Mouse (Mus musculus): ENCODE measurements at regions not wholly inside any gene's neighbourhood (a gene's known extent, or its start where the extent isn't known, plus 50 kb on each side); places are given as distances from the start of the nearest gene placed in this dataset.

DNA sequence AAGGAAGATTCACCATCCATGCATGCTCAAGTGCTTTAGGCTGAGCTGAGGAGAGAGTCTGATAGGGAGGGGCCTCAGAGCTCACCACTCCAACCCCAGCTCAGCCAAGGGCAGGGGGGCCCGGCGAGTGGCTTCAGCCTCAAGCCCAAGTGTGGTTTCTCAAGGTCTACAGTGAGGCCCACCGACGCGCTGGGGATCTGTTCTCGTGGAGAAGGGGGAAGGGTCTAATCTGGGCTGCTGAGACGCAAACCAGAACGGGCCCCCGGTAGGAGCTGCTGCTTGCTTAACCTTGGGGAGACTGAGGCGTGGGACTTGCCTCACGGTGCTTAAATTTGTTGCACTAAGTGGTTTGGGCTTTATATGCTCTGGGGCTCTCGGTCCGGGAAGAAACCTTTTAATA lies 70.9 kb downstream of the Asb1 start:
- Histone ChIP-seq H3K9me3 (no peaks in the 10 kb centered on the region), H3K4me2 (no peak overlapping the region), H3K36me3 (replicated peaks) (no peaks in the 10 kb centered on the region), H3K9ac (no peak overlapping the region), H3K4me3 (no peak overlapping the region), H3K27me3 (replicated peaks) (no peaks in the 10 kb centered on the region), H3K4me1 (peaks cover 1% of the 10 kb centered on the region; the same call in 1 of the 2 replicates), H3K27ac (no peak overlapping the region)
- WGBS, result 66% methylated on average over 13 of the region's 13 CpGs
- no peak for ATAC-seq (replicated peaks)

DNA sequence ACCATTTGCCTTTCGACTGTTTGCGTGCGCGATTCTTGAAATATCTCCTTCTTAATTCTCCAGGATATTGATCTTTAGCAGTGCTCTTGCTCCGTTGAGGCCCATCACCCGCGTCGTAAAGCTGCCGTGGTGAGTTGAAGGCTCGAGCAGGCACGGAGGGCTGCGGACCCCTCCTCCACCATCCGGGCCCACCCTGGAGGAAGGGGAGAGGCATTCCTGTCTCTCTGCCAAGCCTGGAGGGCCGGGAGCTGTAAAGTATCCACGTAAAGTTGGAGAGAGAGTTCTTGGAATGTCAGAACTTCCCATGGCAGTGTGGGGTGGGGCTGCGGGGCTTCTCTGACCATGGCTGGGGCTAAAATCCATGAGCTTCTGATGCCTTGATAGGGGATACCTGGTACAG lies 71.3 kb downstream of the Asb1 start:
- H3K9me3 ChIP-seq, result no peaks in the 10 kb centered on the region
- H3K27me3 ChIP-seq (replicated peaks), result no peaks in the 10 kb centered on the region
- H3K9ac ChIP-seq, result no peak overlapping the region
- no peak overlapping the region for H3K27ac ChIP-seq
- no peak overlapping the region for H3K4me3 ChIP-seq
- no peak for ATAC-seq (replicated peaks)
- 70% methylated on average over 16 of the region's 16 CpGs for whole genome bisulfite sequencing
- no peak overlapping the region for H3K4me2 ChIP-seq
- no peaks in the 10 kb centered on the region for H3K4me1 ChIP-seq
- no peaks in the 10 kb centered on the region for H3K36me3 ChIP-seq (replicated peaks)

DNA sequence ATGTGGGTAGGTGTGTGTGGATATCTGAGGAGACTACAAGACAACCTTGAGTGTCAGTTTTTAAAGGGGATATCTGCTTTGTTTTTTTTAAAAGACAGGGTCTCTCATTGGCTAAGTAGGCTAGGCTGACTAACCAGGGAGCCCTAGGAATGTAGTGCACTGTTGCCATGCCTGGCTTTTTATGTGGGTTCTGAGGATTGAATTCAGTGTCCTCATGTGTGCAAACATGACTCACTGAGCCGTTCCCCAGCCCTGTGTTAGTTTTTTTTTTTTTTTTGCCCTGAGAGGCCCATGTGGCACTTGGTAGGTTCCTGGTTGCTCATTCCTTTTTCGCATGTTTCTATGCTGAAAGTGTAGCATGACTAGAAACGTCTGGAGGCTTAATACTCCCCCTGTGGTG lies 72.6 kb downstream of the Asb1 start:
- no peak overlapping the region for H3K9ac ChIP-seq
- H3K4me2 ChIP-seq, result no peak overlapping the region
- H3K9me3 ChIP-seq, result no peaks in the 10 kb centered on the region
- H3K36me3 ChIP-seq (replicated peaks), result no peaks in the 10 kb centered on the region
- no peaks in the 10 kb centered on the region for H3K27me3 ChIP-seq (replicated peaks)
- no peak for ATAC-seq (replicated peaks)
- H3K27ac ChIP-seq, result no peak overlapping the region
- 64% methylated on average over 3 of the region's 3 CpGs for WGBS
- H3K4me3 ChIP-seq, result no peak overlapping the region
- no peaks in the 10 kb centered on the region for H3K4me1 ChIP-seq

DNA sequence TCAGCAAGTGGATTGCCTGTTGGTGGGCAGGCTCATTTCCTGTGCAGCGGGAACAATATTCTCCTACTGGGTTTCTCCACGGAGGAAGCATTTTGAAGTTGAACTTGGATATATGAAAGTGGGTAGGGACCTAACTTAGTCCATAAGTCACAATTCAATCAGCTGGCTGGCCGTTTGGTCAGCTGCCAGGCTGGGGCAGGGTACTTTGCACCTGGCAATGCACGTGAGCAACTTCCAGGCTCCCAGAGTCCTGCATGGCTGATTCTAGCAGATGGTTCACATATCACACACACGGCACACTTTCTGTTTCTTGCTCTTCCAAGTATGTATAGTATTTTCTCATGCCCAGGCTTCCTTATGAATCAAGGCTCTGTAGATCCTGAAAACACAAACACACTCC lies 75.1 kb downstream of the Asb1 start:
- Histone ChIP-seq H3K4me3 (no peak overlapping the region), H3K36me3 (replicated peaks) (no peaks in the 10 kb centered on the region), H3K27me3 (replicated peaks) (no peaks in the 10 kb centered on the region), H3K4me1 (no peaks in the 10 kb centered on the region), H3K4me2 (no peak overlapping the region), H3K27ac (no peak overlapping the region), H3K9me3 (no peaks in the 10 kb centered on the region), H3K9ac (no peak overlapping the region)
- 84% methylated on average over 5 of the region's 5 CpGs for WGBS
- ATAC-seq (replicated peaks), result no peak

DNA sequence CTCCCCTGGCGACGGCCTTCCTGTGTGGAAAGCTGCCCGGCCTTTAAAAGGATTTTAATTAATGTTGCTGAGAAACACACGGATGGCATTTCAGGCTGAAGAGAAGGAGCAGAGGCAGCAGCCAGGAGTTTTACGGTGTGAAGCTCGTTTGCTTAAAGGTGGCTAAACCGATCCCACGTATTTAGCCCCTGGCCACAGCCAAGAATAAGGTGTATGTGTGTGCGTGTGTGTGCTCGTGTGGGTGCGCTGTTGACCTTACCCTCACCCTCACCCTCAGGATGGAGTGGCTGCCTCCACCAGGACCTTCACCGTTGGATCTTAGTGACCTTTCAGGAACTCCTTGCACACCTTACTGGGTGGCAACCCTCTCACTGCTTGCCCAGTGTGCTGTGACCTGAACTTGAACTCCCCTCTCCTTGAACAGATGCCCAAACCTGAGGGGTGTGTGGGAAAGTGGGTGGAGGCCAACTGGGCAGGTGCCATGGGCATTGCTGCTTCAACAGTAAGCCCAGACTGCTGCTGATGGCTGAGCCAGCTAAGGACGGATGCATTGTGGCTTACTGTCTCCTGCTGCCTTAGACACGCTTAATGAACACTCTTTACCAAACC lies 78.3 kb downstream of the Asb1 start:
- Histone ChIP-seq H3K9ac (no peak overlapping the region), H3K4me1 (no peaks in the 10 kb centered on the region), H3K4me3 (no peak overlapping the region), H3K36me3 (replicated peaks) (no peaks in the 10 kb centered on the region), H3K4me2 (no peak overlapping the region), H3K27ac (no peak overlapping the region), H3K27me3 (replicated peaks) (no peaks in the 10 kb centered on the region), H3K9me3 (no peaks in the 10 kb centered on the region)
- no peak for ATAC-seq (replicated peaks)
- WGBS, result 80% methylated on average over 14 of the region's 14 CpGs

DNA sequence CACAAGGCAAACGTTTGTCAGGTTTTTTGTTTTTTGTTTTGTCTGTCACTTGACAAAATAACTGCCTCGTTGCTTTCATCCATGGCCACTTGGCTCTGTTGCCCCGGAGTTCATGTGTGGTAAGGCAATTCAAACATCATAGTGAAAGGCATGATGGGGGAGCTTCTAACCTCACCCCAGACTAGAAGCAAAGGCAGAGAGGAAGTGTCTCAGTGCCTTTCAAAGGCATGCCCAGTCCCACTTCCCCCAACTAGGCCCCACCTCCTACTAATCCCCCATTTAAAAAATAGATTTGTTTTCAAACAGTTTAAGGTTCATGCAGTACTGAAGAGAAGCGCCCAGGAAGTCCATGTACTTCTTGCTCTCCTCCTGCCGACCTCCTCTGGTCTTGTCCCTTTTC lies 80.8 kb downstream of the Asb1 start:
- Histone ChIP-seq H3K27ac (no peak overlapping the region), H3K27me3 (replicated peaks) (no peaks in the 10 kb centered on the region), H3K4me2 (no peak overlapping the region), H3K9me3 (no peaks in the 10 kb centered on the region), H3K36me3 (replicated peaks) (no peaks in the 10 kb centered on the region), H3K4me1 (0 out of 2 replicates have a peak, but pooled peaks cover 5% of the 10 kb centered on the region), H3K9ac (no peak overlapping the region), H3K4me3 (no peak overlapping the region)
- no peak for ATAC-seq (replicated peaks)
- 78% methylated on average over 5 of the region's 5 CpGs for WGBS

DNA sequence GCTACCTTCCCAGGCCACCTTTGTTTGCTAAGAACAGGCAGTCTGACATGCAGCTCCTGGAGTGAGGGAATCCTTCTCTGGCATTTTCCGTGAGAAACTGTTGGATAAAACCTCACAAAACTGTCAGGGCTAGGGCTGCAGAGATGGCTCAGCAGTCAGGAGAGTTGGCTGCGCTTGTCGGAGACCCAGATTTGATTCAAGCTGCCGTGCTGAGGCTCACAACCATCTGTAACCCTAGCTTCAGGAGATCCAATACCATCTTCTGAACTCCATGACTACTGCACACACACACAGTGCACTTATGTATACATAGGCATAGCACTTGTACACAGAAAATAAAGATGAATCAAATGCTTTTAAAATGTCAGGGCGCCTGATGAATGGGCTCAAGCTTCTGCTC lies 82.5 kb downstream of the Asb1 start:
- 89% methylated on average over 5 of the region's 5 CpGs for WGBS
- Histone ChIP-seq H3K9ac (no peak overlapping the region), H3K4me2 (no peak overlapping the region), H3K27ac (no peak overlapping the region), H3K4me3 (no peak overlapping the region), H3K27me3 (replicated peaks) (no peaks in the 10 kb centered on the region), H3K36me3 (replicated peaks) (no peaks in the 10 kb centered on the region), H3K4me1 (0 out of 2 replicates have a peak, but pooled peaks cover 5% of the 10 kb centered on the region), H3K9me3 (no peaks in the 10 kb centered on the region)
- ATAC-seq (replicated peaks), result no peak

DNA sequence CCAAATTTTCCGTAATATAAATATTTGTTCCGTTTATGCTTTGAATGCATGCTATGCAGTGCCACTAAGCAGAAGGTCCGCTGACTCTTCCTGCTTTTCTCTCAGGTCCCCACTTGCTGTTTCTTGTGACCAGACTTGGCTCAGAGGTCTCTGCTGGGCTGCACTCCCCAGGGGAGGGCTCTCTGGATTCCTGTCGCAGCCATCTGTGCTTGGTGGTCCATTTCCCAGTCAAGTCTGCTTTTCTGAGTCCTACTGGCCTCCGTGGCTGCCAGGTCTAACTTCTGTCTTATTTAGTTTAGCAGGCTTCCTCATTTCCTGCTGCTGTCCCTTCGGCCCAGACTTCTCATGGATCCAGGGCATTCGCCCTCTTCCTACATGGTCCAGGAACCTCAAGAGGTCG lies 83.7 kb downstream of the Asb1 start:
- Histone ChIP-seq H3K9ac (no peak overlapping the region), H3K27me3 (replicated peaks) (no peaks in the 10 kb centered on the region), H3K4me1 (0 out of 2 replicates have a peak, but pooled peaks cover 5% of the 10 kb centered on the region), H3K9me3 (no peaks in the 10 kb centered on the region), H3K27ac (no peak overlapping the region), H3K36me3 (replicated peaks) (no peaks in the 10 kb centered on the region), H3K4me3 (no peak overlapping the region), H3K4me2 (no peak overlapping the region)
- no peak for ATAC-seq (replicated peaks)
- WGBS, result 72% methylated on average over 8 of the region's 8 CpGs

DNA sequence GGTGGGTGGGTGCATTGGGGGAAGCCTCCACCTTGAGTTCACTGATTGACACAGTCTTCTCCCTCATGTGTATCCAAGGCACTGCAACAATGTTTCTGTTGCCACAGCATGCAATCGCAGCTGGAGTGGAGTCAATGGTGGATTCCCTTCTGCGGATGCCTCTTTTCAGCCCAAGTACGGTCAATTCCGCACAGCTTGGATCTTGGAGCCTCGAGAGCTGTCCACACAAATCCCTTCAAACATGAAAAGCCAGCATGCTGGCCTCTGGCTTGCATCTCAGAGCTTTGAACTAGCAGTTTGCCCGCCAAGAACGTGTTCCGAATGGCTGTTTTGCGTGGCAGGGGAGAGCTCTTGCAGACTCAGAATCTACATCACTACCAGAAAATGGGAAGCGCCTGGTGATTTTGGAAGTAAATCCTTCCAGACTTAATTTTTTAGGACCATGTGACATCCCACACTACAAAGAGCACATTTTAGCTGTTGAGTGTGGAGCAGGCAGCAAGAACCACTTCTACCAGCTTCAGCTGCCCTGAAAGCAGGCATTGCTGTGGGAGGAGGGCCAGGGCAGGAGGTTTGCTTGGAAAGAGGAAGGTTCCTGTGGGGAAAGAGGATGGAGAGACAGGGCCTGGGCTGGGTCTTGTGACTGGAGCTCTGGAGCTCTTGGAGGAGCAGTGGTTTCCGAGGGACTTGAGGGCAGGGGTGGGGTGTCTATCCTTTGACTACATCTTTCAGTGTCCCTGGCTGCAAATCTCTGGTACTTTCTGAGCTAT lies 84.4 kb downstream of the Asb1 start:
- Histone ChIP-seq H3K27me3 (replicated peaks) (no peaks in the 10 kb centered on the region), H3K27ac (no peak overlapping the region), H3K36me3 (replicated peaks) (no peaks in the 10 kb centered on the region), H3K4me2 (no peak overlapping the region), H3K4me3 (no peak overlapping the region), H3K9ac (no peak overlapping the region), H3K4me1 (0 out of 2 replicates have a peak, but pooled peaks cover 5% of the 10 kb centered on the region), H3K9me3 (no peaks in the 10 kb centered on the region)
- ATAC-seq (replicated peaks), result no peak
- WGBS, result 58% methylated on average over 11 of the region's 11 CpGs

DNA sequence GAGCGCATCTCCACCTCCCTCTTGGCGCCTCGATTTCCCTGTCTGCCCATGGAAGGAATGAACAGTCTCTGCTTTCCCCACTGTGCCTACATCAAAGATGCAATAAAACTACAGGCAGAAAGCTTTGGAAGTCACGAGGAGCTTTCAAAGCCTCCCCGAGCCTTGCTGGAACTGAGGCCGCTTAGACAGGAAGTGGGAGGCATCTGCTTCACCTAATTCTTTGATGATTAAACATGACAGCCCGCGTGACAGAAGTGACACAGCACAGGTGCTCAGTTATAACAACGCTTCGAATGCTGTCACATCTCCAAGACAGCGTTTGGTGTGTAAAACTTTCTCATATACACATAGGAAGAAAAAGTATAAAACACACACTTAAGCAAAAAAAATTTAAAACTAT lies 85.7 kb downstream of the Asb1 start:
- WGBS, result 73% methylated on average over 11 of the region's 11 CpGs
- ATAC-seq (replicated peaks), result no peak
- H3K27ac ChIP-seq, result no peak overlapping the region
- H3K9ac ChIP-seq, result no peak overlapping the region
- no peaks in the 10 kb centered on the region for H3K36me3 ChIP-seq (replicated peaks)
- H3K4me3 ChIP-seq, result no peak overlapping the region
- H3K4me2 ChIP-seq, result no peak overlapping the region
- H3K9me3 ChIP-seq, result no peaks in the 10 kb centered on the region
- no peaks in the 10 kb centered on the region for H3K27me3 ChIP-seq (replicated peaks)
- H3K4me1 ChIP-seq, result 0 out of 2 replicates have a peak, but pooled peaks cover 5% of the 10 kb centered on the region

DNA sequence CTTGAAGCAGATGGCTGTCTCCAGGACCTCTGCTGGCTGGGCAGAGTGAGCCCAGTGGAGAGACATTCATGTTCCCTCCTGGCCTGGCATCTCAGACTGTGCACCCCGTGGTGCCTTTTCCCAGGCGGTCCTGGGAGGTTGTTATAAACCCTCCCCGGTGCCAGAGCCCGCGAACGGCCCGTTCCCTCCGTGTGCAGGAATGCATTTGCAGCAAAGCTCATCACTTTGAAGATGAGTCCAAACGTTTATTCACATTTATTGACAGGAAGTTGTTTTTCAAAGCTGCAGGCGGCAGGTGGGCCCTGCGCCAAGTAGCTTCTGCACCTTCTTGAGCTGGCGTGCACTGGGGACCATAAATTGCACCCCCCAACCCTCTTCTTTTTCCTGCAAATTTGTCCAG lies 89.9 kb downstream of the Asb1 start:
- Histone ChIP-seq H3K4me3 (no peak overlapping the region), H3K27me3 (replicated peaks) (no peaks in the 10 kb centered on the region), H3K27ac (no peak overlapping the region), H3K9ac (no peak overlapping the region), H3K4me1 (no peaks in the 10 kb centered on the region), H3K36me3 (replicated peaks) (no peaks in the 10 kb centered on the region), H3K9me3 (no peaks in the 10 kb centered on the region), H3K4me2 (no peak overlapping the region)
- no peak for ATAC-seq (replicated peaks)
- 77% methylated on average over 12 of the region's 12 CpGs for WGBS

DNA sequence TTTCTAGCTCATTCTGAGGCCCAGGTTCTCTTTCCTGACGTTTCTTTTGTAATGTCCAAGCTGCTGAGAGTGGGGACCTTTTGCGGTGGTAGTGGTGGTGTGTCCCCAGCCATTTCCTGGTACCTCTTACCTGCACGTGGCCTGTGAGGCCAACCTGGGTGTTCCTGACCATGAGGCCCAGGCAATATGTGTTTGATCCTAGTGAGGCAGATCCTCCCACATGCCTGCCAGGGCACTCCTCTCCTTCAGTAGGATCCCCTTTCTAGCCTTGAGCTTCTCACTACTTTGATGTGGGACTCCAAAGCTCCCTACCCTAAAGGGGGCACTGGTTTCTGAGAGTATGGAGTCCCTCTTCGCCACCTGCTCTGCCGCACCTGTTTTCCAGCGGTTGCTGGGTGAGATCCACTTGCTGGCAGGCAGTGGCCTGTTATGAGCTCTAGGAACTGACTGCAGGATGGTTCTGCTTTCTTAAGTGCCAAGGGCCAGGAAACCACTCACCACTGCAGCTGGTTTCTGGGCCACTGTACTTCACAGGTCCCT lies 90.6 kb downstream of the Asb1 start:
- whole genome bisulfite sequencing, result 90% methylated on average over 6 of the region's 6 CpGs
- Histone ChIP-seq H3K4me1 (no peaks in the 10 kb centered on the region), H3K4me2 (no peak overlapping the region), H3K36me3 (replicated peaks) (no peaks in the 10 kb centered on the region), H3K27me3 (replicated peaks) (no peaks in the 10 kb centered on the region), H3K9me3 (no peaks in the 10 kb centered on the region), H3K27ac (no peak overlapping the region), H3K9ac (no peak overlapping the region), H3K4me3 (no peak overlapping the region)
- no peak for ATAC-seq (replicated peaks)
